In the genomic region with DNA sequence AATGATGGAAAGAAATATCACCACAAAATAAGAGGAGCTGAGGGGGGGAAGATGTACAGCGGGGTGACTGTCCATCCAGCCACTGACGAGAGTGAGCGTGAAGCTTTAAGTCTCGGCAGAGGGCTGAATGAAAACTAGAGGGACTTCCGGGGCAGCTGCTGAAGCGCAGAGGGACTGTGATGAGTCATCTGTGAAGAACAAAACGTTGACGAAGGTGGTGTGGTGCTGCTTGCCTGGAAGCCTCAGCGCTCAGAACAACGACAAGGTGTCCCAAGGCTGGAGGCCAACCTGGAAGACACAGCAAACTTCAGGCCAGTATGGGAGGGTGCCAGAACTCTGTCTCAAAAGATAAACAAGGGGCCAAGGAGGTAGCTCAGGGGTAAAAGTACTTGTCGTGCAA, we compare ENCODE assay signal across 37 mouse cellular contexts. TPM values are rescaled to one million over a fixed set of nuclear protein-coding genes. Genes with fewer than 3 reads are reported as not detected.
"Had no signal": no experiment of that assay in that cellular context is flagged by ENCODE, and none has a peak within 500 bp of the region (broad histone marks: within the 10 kb centered on the region; RNA-seq: fewer than 3 reads in every experiment).

No protein-coding gene starts in this region.

- DNase-seq: heart, postnatal 10 days; heart, postnatal 14 days; heart, postnatal 36 days; heart, postnatal 4 days; kidney, adult 11 months; kidney, adult 18-20 months; kidney, adult 2 months; kidney, adult 8-10 months; kidney, adult 9 months; kidney, postnatal 10 days; kidney, postnatal 14 days; kidney, postnatal 25 days; kidney, postnatal 36 days; layer of hippocampus, adult 9-11 months; layer of hippocampus, postnatal 36 days had no signal

- H3K27me3 ChIP-seq: heart, embryonic 12.5 days; heart, embryonic 13.5 days; heart, embryonic 15.5 days; hindbrain, embryonic 12.5 days; hindbrain, embryonic 13.5 days; hindbrain, embryonic 15.5 days; intestine, embryonic 15.5 days; kidney, embryonic 15.5 days had no signal

- H3K4me3 ChIP-seq: heart, embryonic 10.5 days; heart, embryonic 12.5 days; heart, embryonic 13.5 days; heart, embryonic 15.5 days; hindbrain, embryonic 10.5 days; hindbrain, embryonic 12.5 days; hindbrain, embryonic 13.5 days; hindbrain, embryonic 15.5 days; intestine, embryonic 15.5 days; kidney, embryonic 15.5 days; layer of hippocampus, adult 2 months; left cerebral cortex, adult 2 months had no signal

- H3K4me2 ChIP-seq: heart, embryonic 11.5 days; heart, embryonic 12.5 days; heart, embryonic 13.5 days; heart, embryonic 15.5 days; hindbrain, embryonic 12.5 days; hindbrain, embryonic 13.5 days; hindbrain, embryonic 14.5 days; hindbrain, embryonic 15.5 days; intestine, embryonic 15.5 days; kidney, embryonic 15.5 days had no signal

- ATAC-seq: hindbrain, embryonic 16.5 days; hindbrain, postnatal 0 days; inflammation-experienced regulatory T-cells, adult 6 months; intestine, embryonic 15.5 days; intestine, embryonic 16.5 days; intestine, postnatal 0 days had no signal

- H3K9me3 ChIP-seq: heart, embryonic 10.5 days; heart, embryonic 13.5 days; heart, embryonic 15.5 days; hindbrain, embryonic 12.5 days; hindbrain, embryonic 13.5 days; hindbrain, embryonic 15.5 days; intestine, embryonic 15.5 days; kidney, embryonic 15.5 days had no signal

- H3K4me1 ChIP-seq: intestine, embryonic 15.5 days had no signal

- H3K9ac ChIP-seq: heart, embryonic 12.5 days; heart, embryonic 13.5 days; heart, embryonic 15.5 days; hindbrain, embryonic 12.5 days; hindbrain, embryonic 13.5 days; hindbrain, embryonic 14.5 days; hindbrain, embryonic 15.5 days; intestine, embryonic 15.5 days; kidney, embryonic 15.5 days had no signal

- H3K27ac ChIP-seq: heart, embryonic 10.5 days; heart, embryonic 13.5 days; heart, embryonic 15.5 days; hindbrain, embryonic 10.5 days; hindbrain, embryonic 12.5 days; hindbrain, embryonic 13.5 days; hindbrain, embryonic 14.5 days; hindbrain, embryonic 15.5 days; hindbrain, postnatal 0 days; intestine, embryonic 15.5 days; kidney, embryonic 15.5 days; kidney, postnatal 0 days; layer of hippocampus, adult 2 months; left cerebral cortex, adult 2 months had no signal

RNA-seq across cellular contexts. Expression of gene Gm13199, which starts 21.9 kb away (rescaled TPM):
- total RNA-seq: heart, postnatal 10 days; heart, postnatal 14 days; heart, postnatal 25 days; heart, postnatal 36 days; hematopoietic stem cell, adult 5-6 weeks had no signal
- polyA plus RNA-seq: hindbrain, postnatal 0 days had no signal
